Mouse (Mus musculus) gastrocnemius, postnatal 14 days (tissue): ENCODE measurements around the gene Mst1r. TPM values are rescaled to one million over a fixed set of nuclear protein-coding genes. Genes with fewer than 3 reads are reported as not detected.
A peak's percentile ranks its signal among the peaks of the same experiment; 100 is the strongest.

ENCODE experiments used
- DNase-seq: peaks from one replicate; pipeline ENCODE4 v3.0.0; 2021; ENCODE audit warnings: mixed read lengths
- intact Hi-C: fragments of 180-260 bp; cut with DNase I; formaldehyde crosslinking; loops from one replicate; pipeline ENCODE4 v1.15.1; 2025; ENCODE audit warnings: low total_unique reads
- total RNA-seq, 2 experiments: library from RNA; stranded (reverse); gene quantifications; 2 replicates each; pipeline ENCODE4 v1.2.3; 2021

Gene Mst1r
- total RNA-seq, 2 experiments from 2014 or later, result 1.2 to 1.8 TPM

DNA sequence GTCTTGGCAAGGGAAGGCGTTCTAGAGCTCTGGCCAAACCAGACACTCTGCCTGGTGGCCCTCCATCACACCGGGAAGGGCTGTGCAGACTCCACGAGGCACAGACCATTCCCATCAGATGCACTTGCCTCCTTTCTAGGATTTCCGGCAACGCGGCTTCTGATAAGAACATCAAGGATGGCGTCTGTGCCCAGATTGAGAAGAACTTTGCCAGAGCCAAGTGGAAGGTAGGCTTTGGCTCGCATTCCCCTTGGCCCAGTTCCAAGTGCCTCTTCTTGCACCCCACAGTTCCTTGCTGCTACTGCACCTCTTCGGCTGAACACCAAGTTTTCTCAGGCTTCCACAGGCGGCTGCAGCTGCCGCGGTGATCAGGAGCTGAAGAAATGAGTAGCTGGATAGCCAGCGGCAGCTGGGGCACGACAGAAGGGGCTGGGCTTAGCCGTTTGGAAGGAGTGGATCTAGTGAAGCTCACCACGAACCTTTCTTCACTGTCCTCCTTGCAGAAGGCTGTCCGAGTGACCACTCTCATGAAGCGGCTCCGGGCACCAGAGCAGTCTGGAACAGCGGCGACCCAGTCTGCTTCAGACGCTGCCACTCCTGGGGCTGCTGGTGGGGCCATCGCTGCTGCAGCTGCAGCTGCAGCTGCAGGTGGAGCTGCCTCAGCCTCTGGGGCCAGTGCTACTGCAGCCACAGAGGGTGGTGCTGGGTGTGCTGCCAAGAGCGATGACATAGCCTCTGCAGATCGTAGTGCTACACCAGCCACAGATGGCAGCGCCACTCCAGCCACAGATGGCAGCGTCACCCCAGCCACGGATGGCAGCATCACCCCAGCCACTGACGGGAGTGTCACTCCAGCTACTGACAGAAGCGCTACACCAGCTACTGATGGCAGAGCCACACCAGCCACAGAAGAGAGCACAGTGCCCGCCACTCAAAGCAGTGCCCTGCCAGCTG, 40.8 kb downstream of the Mst1r start:
- DNase-seq, result peak; percentile 56
- intact Hi-C loops, result no loop called here

DNA sequence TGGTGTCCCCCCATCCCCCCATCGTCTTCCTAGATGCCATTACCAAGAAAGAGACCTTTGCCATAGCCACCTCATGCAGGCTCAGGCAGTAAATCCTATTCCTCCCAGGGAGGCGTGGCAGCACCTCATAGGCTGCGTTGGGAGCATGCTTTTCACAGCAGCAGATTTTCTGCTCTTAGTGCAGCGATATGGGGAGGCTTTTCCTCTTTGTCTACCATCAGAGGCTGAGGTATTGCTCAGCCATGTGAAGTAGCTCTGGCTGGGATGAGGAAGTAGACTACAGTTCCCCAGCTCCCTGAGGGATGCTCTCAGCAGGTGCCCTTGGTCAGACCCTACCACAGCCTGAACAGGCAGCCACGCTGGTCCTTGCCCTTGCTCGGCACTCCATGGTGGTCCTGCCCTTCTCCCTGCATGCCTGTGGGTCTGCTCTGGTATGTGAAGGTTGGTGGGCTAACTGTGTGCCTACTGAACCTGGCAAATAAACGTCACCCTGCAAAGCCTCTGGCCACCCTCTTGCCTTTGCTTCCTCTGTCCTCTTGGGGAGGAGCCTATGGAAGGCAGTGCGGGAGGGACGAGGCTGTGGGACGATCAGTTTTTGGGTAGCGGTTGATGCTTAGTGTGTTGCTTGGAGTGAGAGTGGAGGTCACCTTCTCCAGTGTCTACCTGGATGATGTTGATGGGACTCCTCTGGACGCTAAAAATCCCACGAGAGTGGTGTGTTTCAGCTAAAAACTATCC, 42.7 kb downstream of the Mst1r start:
- intact Hi-C loops, result no loop called here
- no peak for DNase-seq

DNA sequence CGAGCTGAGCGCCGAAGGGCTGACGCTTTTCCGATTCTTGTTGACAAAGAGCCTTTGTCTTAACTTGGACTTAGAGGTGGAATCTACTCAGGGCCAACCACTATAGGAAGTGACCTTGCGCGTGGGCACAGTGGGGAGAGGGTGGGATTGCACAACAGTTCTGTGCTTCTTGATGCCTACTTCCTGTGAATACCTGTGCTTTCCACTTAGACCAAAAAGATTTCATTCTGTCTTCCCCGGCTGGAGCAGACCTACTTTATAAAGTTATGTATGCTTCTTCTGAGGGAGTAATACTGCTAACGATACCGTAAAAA, 43.2 kb downstream of the Mst1r start, which contains the start of gene Traip:
Gene Traip (plus strand): TSS at position 215 of the 314 bp plus-strand sequence.
- no peak for DNase-seq
- intact Hi-C loops, result loop anchor here (5.0 kb wide), 2 partner anchors 33 to 48 kb away; no protein-coding TSS in a partner anchor

DNA sequence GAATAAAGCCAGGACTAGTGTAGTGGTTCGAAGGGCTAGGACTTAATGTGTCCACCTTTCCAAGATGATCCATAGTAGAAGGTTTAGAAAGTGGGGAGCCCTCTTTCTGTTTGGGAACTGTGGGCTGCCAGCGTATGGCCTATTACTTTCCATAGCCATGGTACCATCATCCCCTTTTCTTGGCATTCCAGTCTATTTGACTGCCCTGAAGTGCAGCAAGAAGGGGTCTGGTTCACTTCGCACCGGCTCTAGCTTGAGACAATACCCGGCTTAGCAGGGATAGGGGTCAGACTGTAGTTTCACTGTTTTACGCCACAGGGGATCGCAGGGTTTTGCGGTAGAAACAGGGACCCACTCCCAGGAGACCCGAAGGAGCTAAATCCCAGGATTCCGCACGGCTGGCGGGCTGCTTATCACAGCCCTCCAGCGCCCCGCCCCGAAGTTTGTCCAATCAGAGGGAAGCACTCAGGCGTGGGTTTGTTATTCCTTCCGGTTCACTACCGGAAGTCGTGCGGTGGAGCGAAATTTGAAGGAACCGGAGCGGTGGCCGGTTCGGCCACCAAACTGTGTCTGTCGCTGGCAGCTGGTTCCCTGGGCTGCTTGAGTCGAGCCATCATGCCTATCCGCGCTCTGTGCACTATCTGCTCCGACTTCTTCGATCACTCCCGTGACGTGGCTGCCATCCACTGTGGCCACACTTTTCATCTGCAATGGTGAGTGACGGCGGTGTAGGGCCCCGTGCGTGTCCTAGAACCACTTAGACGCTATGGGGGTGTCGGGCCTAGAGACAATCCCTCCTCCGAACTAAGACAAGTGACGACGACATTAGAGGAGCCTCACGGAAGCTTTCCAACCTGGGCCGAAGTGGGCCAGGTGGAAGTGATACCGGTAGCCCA, 44.0 kb downstream of the Mst1r start:
- DNase-seq, result peak; percentile 93
- intact Hi-C loops, result loop anchor here (5.0 kb wide), 2 partner anchors 33 to 48 kb away; no protein-coding TSS in a partner anchor

DNA sequence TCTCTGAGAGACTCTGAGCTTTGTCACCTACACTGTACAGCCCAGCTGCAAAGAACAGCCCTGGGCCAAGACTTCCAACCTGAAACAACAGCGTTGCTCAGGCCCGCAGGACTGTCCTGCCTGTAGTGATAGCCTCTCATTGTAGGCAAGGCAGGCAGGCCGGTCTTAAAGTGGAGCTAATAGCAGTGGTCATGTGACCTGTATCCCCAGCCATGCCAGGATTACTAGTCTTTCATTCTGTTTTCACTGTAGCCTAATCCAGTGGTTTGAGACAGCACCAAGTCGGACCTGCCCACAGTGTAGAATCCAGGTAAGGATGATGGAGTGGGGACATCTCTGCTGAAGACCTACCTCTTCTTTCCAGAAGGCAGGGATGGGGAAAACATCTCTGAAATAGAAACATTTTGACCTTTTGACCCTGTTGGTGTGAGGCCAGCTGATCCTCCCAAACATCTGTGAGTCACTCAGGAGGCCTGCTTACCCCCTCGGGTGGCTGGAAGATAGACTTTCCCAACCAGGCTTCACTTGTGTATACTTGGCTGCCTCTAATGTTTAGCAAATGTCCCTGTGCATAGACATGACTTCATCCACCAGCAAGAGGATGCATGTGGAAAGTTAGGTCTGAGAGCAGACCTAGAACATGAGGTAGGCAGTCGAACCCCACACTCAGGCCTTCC, 49.1 kb downstream of the Mst1r start:
- intact Hi-C loops, result no loop called here
- DNase-seq, result no peak

DNA sequence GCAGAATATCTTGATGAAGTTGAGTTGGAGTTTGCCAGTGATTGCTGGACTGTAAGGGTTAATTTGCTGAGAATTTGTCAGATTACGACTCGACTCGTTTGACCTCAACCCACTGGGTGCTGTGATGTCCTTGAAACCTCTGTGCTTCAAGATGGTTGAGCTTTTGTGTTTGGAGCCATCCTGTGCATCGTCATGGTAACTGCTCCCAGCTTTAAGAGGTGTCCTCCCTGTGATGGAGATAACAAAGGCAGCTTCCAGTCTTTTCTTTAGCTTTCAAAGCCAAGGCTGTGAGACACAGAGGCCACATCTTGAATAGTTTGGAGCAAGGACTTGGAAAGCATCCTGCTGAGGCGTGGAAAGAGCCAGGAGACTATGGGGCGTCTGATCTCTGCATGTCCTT, 50.5 kb downstream of the Mst1r start:
- intact Hi-C loops, result no loop called here
- DNase-seq, result no peak

DNA sequence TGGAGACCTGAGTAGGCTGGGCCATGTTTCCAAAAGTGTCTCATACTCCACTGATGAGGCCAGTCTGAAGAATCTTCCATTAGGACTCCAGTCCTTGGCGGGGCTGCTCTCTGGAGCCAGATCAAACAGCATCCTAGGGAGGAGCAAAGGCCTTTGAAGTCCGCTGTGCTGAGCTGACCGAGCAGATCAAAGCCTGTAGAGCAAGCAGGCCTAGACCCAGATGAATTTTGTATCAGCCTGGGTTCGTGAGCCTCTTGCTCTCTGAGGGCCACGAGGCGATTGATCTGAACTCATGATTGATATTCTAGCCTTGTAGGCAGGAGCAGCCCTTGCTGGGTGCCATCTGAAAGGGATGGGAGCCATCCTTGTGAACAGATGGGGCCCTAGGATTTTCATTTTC, 53.2 kb downstream of the Mst1r start:
- intact Hi-C loops, result no loop called here

DNA sequence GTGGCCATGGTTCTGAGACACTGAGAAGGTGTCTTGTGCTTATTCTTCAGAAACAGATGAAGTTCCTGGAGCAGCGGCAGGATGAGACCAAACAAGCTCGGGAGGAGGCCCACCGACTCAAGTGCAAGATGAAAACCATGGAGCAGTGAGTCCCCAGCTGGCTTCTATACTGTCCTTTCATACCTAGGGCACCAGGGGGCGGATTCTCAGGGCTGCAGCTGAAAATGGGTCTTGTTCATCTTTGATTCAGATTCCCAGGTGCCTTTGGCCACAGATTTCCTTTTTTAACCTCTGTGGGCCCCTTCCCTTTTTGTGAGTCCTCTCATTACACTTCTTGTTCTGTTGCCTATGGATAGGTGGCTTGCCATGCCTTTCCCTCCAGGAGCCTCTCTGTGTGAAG, 54.3 kb downstream of the Mst1r start:
- intact Hi-C loops, result no loop called here
- DNase-seq, result no peak

More for the DNA sequence above, 53.2 kb downstream of the Mst1r start:
- no peak for DNase-seq

DNA sequence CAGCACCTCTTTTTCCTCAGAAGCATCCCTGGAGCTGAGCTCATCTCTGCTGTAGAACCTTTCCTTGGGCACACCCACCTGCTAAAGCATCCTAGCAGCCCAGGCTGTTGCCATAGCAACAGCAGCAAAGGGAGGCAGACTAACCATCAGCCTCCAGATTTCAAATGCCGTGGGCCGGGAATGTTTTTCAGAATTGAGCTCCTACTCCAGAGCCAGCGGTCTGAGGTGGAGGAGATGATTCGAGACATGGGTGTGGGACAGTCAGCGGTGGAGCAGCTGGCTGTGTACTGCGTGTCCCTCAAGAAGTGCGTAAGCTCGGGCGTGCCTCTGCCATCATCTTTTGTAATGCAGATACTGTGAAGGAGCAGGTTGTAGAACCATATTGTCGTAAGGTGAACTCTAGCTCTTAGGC, 54.7 kb downstream of the Mst1r start:
- intact Hi-C loops, result no loop called here
- DNase-seq, result no peak

DNA sequence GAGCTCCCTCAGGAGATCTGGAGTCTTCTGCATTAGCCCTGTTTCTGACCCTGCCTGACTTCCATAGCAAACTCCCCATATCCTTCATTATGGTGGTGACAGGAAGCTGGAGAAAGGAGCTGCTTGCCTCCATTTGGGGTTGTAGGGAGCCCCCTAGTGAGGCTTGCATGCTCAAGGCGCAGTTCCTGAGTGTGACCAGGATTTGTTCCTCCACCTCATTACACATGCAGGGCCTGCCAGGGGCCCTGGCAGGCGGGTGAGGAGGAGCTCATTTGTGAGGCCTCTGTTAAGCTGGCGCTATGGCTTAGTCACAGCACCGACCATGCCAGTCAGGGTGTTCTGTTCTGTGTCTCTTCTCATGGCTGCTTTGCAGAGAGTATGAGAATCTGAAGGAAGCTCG, 55.2 kb downstream of the Mst1r start:
- intact Hi-C loops, result no loop called here
- no peak for DNase-seq

DNA sequence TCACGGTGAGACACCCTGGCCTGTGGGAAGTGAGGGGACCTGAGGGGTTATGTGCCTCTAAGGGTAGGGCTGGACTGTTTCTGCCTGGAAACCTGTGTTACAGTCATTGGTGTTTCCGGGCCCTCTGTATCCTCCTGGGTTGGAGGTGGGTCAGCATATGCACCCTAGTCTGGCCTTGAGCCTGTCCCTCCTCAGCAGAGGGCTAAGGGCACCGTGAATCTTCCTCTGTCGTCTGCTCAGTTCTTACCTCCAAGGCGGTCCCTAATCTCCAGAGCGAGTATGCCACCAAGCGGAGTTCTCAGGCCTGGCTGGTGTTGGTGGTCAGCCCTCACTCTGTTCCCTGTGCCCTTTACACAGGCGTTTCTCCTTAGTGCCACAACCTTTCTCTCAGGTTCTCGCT, 56.2 kb downstream of the Mst1r start:
- intact Hi-C loops, result no loop called here
- DNase-seq, result no peak

DNA sequence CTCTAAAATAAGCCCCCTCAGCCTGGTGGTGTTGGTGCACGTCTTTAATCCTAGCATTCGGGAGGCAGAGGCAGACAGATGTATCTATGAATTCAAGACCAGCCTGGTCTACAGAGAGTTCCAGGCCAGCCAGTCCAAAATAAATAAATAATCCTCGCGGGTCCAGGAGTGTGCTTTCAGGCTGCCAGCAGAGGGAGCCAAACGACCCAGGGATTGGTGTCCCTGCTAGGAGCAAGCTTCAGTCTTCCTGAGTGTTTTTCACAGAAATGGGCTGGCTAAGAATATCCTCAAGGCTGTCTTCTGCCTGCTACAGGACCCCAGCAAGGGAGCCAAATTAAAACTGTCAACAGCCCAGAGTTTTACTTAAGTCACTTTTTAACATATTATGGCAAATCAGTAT, 57.0 kb downstream of the Mst1r start:
- peak; percentile 89 for DNase-seq
- intact Hi-C loops, result no loop called here

DNA sequence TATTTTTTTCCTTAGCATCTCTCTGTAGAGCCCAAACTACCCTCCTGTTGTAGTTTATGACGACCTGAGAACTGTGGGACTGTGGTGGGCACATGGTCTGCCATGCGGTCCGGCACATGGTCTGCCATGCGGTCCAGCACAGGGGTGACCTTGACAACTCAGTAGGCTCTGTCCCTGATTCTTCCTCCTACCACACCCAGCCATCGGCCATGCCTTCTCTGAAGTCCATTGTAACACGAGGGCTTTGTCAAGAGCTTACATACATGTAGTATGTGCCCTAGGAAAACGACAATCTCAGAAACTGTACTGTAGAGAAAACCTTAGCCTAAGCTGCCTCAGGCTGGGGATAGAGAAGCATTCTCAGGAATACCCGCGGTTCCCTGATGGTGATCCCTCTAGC, 58.0 kb downstream of the Mst1r start:
- intact Hi-C loops, result loop anchor here (5.0 kb wide), 1 partner anchor 98 kb away; no protein-coding TSS in a partner anchor
- DNase-seq, result no peak

DNA sequence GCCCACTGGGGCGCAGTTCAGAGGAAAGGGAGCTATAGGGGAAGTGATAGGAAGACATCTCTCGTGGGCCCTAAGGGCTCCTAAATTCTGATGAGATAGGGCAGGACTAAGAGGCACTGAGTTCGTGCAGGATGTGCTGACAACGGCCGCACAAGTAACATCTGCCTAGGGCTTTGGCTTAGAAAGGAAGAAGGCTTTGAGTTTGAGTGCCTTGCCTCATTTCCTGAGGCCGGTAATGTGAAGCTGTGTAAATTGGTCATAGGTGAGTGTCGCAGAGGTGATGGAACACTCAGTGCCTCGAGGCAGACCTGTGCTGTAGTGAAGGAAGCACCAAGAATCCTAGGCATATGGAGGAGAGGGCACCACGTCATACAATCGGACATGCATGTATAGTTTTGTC, 60.0 kb downstream of the Mst1r start:
- intact Hi-C loops, result loop anchor here (5.0 kb wide), 1 partner anchor 96 kb away; no protein-coding TSS in a partner anchor
- no peak for DNase-seq

DNA sequence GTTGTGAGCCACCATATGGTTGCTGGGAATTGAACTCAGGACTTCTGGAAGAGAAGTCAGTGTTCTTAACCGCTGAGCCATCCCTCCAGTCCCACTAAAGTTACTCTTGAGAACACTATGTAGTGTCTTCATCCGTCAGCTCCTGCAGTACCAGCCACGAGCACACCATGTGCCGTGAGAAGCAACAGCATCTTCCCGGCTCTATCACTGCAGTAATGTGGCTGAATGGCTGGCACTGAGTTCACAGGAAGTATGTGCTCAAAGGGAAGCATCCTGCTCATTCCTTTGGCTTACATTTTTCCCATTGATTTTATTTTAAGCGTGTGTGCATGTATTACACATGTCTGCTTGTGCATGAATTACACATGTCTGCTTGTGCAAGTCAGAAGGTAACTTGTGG, 60.8 kb downstream of the Mst1r start:
- intact Hi-C loops, result loop anchor here (5.0 kb wide), 1 partner anchor 95 kb away; no protein-coding TSS in a partner anchor
- no peak for DNase-seq

DNA sequence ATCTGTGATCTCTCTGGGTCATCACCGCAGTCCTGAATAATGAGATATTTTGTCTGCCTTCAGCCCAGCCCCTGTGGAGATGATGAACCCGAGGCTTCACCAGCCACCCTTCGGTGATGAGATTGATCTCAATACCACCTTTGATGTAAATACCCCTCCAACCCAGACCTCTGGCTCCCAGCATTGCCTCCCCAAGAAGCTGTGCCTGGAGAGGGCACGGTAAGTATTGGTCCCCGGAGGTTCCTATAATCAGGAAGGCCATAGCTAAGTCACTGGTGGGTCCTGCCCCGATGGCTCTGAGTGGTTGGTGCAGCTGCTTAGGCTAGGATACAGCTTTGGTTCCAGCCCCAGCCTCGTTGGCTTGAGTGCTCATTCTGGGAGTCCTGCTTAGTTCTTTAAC, 61.9 kb downstream of the Mst1r start:
- intact Hi-C loops, result loop anchor here (5.0 kb wide), 1 partner anchor 94 kb away; no protein-coding TSS in a partner anchor
- DNase-seq, result no peak
